Mouse (Mus musculus): ENCODE measurements around the gene Zfp335. TPM values are rescaled to one million over a fixed set of nuclear protein-coding genes. Genes with fewer than 3 reads are reported as not detected.

The Zfp335 gene
- total and polyA plus RNA-seq, 2 experiments from 2014 or later, result 11.1 to 29.0 TPM

- Histone ChIP-seq H3K27me3 (ENCODE audit: insufficient read depth, low read length) (no peaks in the 10 kb centered on the region), H3K9ac (replicated peaks; ENCODE audit: low read length, poor library complexity, severe bottlenecking) (no peak overlapping the region), H3K4me1 (ENCODE audit: insufficient read depth, low read length) (no peaks in the 10 kb centered on the region), H3K9me3 (ENCODE audit: low read length) (no peaks in the 10 kb centered on the region), H3K4me2 (ENCODE audit: low read depth, low read length, poor library complexity, severe bottlenecking) (no peak overlapping the region), H3K27ac (ENCODE audit: low read depth, low read length) (peak overlapping the region; percentile 26; the same call in 1 of the 2 replicates), H3K4me3 (ENCODE audit: low read depth, low read length) (no peak overlapping the region), H3K36me3 (ENCODE audit: insufficient read depth, low read length) (peaks cover 95% of the 10 kb centered on the region)
- DNase-seq (ENCODE audit: low spot score), result no peak
- no peak for TF ChIP-seq CTCF (IDR thresholded peaks at IDR 0.05)
- ATAC-seq (ENCODE audit: low FRiP score), result no peak
- WGBS, result 90% methylated on average over 24 of the region's 24 CpGs
Measured at GRCm38 (mm10) chr2:164890411-164891049, 21.0 kb downstream of the Zfp335 start.

GRCm38 (mm10) chr2:164889960-164890359 is 21.6 kb downstream of the Zfp335 start:
- WGBS, result 95% methylated on average over 2 of the region's 2 CpGs
- Histone ChIP-seq H3K36me3 (ENCODE audit: insufficient read depth, low read length) (peaks cover 95% of the 10 kb centered on the region), H3K9ac (replicated peaks; ENCODE audit: low read length, poor library complexity, severe bottlenecking) (no peak overlapping the region), H3K9me3 (ENCODE audit: low read length) (no peaks in the 10 kb centered on the region), H3K4me3 (ENCODE audit: low read depth, low read length) (no peak overlapping the region), H3K27ac (ENCODE audit: low read depth, low read length) (peak overlapping the region; percentile 26; the same call in 1 of the 2 replicates), H3K27me3 (ENCODE audit: insufficient read depth, low read length) (no peaks in the 10 kb centered on the region), H3K4me2 (ENCODE audit: low read depth, low read length, poor library complexity, severe bottlenecking) (no peak overlapping the region), H3K4me1 (ENCODE audit: insufficient read depth, low read length) (no peaks in the 10 kb centered on the region)
- TF ChIP-seq CTCF (IDR thresholded peaks at IDR 0.05), result no peak
- DNase-seq (ENCODE audit: low spot score) (no peak), ATAC-seq (ENCODE audit: low FRiP score) (no peak)

- DNase-seq (ENCODE audit: low spot score) (no peak), ATAC-seq (ENCODE audit: low FRiP score) (no peak)
- Histone ChIP-seq H3K9ac (replicated peaks; ENCODE audit: low read length, poor library complexity, severe bottlenecking) (no peak overlapping the region), H3K4me3 (ENCODE audit: low read depth, low read length) (no peak overlapping the region), H3K36me3 (ENCODE audit: insufficient read depth, low read length) (peaks cover 91% of the 10 kb centered on the region), H3K27me3 (ENCODE audit: insufficient read depth, low read length) (no peaks in the 10 kb centered on the region), H3K27ac (ENCODE audit: low read depth, low read length) (no peak overlapping the region), H3K4me2 (ENCODE audit: low read depth, low read length, poor library complexity, severe bottlenecking) (no peak overlapping the region), H3K4me1 (ENCODE audit: insufficient read depth, low read length) (no peaks in the 10 kb centered on the region), H3K9me3 (ENCODE audit: low read length) (no peaks in the 10 kb centered on the region)
- 87% methylated on average over 12 of the region's 12 CpGs for WGBS
- TF ChIP-seq CTCF (IDR thresholded peaks at IDR 0.05), result no peak
Measured at GRCm38 (mm10) chr2:164888996-164889395, 22.6 kb downstream of the Zfp335 start.

- Histone ChIP-seq H3K27ac (ENCODE audit: low read depth, low read length) (0 out of 2 replicates have a peak overlapping the region, but pooled peaks have one; percentile 14), H3K4me3 (ENCODE audit: low read depth, low read length) (no peak overlapping the region), H3K4me2 (ENCODE audit: low read depth, low read length, poor library complexity, severe bottlenecking) (no peak overlapping the region), H3K4me1 (ENCODE audit: insufficient read depth, low read length) (no peaks in the 10 kb centered on the region), H3K36me3 (ENCODE audit: insufficient read depth, low read length) (peaks cover 81% of the 10 kb centered on the region), H3K27me3 (ENCODE audit: insufficient read depth, low read length) (no peaks in the 10 kb centered on the region), H3K9ac (replicated peaks; ENCODE audit: low read length, poor library complexity, severe bottlenecking) (no peak overlapping the region), H3K9me3 (ENCODE audit: low read length) (no peaks in the 10 kb centered on the region)
- DNase-seq (ENCODE audit: low spot score), result no peak
- no peak for TF ChIP-seq CTCF (IDR thresholded peaks at IDR 0.05)
- ATAC-seq (ENCODE audit: low FRiP score), result no peak
- 86% methylated on average over 10 of the region's 10 CpGs for WGBS
Measured at GRCm38 (mm10) chr2:164886617-164887016, 24.9 kb downstream of the Zfp335 start.

DNA sequence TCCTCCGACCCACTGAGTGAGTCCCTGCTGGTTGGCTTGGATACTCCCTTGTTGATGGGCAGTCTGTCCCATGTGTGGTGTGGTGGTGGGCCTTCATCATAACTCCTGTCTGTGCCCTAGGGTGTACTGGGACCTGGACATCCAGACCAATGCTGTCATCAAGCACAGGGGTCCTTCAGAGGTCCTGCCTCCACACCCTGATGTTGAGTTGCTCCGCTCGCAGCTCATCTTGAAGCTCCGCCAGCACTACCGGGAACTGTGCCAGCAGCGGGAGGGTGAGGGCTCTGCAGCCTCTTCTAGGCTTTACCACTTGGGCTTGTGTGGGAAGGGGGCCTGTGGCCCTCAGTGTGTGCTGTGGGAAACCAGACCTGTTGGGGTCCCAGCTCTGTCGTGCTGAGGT is 25.8 kb downstream of the Zfp335 start:
- peak; percentile 68 for DNase-seq (ENCODE audit: low spot score)
- Histone ChIP-seq H3K9ac (replicated peaks; ENCODE audit: low read length, poor library complexity, severe bottlenecking) (no peak overlapping the region), H3K4me3 (ENCODE audit: low read depth, low read length) (no peak overlapping the region), H3K36me3 (ENCODE audit: insufficient read depth, low read length) (peaks cover 73% of the 10 kb centered on the region), H3K9me3 (ENCODE audit: low read length) (no peaks in the 10 kb centered on the region), H3K4me1 (ENCODE audit: insufficient read depth, low read length) (no peaks in the 10 kb centered on the region), H3K27ac (ENCODE audit: low read depth, low read length) (peak overlapping the region; percentile 43; the same call in 1 of the 2 replicates), H3K4me2 (ENCODE audit: low read depth, low read length, poor library complexity, severe bottlenecking) (no peak overlapping the region), H3K27me3 (ENCODE audit: insufficient read depth, low read length) (no peaks in the 10 kb centered on the region)
- peak; percentile 19; the same call in 1 of the 2 replicates for ATAC-seq (ENCODE audit: low FRiP score)
- 65% methylated on average over 7 of the region's 7 CpGs for WGBS
- no peak for TF ChIP-seq CTCF (IDR thresholded peaks at IDR 0.05)

DNA sequence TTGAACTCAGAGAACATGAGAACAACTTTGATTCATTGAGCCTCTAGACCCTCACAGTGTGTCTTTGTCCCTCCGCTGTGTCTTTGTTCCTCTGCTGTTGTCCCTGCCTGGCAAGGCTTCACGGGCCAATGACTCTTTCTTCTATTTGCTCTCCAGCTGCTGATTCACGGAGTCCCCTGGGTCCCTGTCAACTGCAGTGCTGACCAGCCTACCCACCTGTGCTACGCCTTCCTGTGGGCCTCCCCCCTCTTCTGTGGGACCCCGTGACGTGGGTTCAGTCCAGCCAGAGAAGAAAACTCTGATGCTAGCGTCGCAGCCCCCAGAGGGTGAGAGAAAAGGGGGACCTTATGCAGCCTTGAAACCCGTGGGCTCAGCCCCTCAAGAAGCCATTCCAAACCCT is 28.9 kb downstream of the Zfp335 start:
- no peak for TF ChIP-seq CTCF (IDR thresholded peaks at IDR 0.05)
- Histone ChIP-seq H3K27ac (ENCODE audit: low read depth, low read length) (no peak overlapping the region), H3K36me3 (ENCODE audit: insufficient read depth, low read length) (peaks cover 43% of the 10 kb centered on the region), H3K4me3 (ENCODE audit: low read depth, low read length) (no peak overlapping the region), H3K4me2 (ENCODE audit: low read depth, low read length, poor library complexity, severe bottlenecking) (no peak overlapping the region), H3K9me3 (ENCODE audit: low read length) (no peaks in the 10 kb centered on the region), H3K4me1 (ENCODE audit: insufficient read depth, low read length) (peaks cover 9% of the 10 kb centered on the region; the same call in 1 of the 2 replicates), H3K27me3 (ENCODE audit: insufficient read depth, low read length) (no peaks in the 10 kb centered on the region), H3K9ac (replicated peaks; ENCODE audit: low read length, poor library complexity, severe bottlenecking) (no peak overlapping the region)
- no peak for ATAC-seq (ENCODE audit: low FRiP score)
- no peak for DNase-seq (ENCODE audit: low spot score)
- 34% methylated on average over 9 of the region's 9 CpGs for WGBS
